Mouse (Mus musculus) forebrain, postnatal 0 days (tissue): ENCODE measurements around the gene Xpnpep3. TPM values are rescaled to one million over a fixed set of nuclear protein-coding genes. Genes with fewer than 3 reads are reported as not detected.
A peak's percentile ranks its signal among the peaks of the same experiment; 100 is the strongest.
"Not testable (repeated sequence)": the region's sequence is repeated elsewhere in the genome, so short reads cannot be mapped to it uniquely, and the experiment has no call there.

ENCODE experiments used
- ATAC-seq: fragments of 200-750 bp; cut with Nextera tagmentation; 2 replicates; pipeline ENCODE4 v1.8.0; 2017; ENCODE audit warnings: mild to moderate bottlenecking, moderate library complexity
- DNase-seq: peaks from one replicate; pipeline ENCODE4 v3.0.0-alpha.2; 2015
- H3K27ac ChIP-seq: fragments of 300-500 bp; sonication (generic); 2 replicates; pipeline ENCODE4 v1.5.1; 2014; ENCODE audit warnings: low read depth, mild to moderate bottlenecking, antibody characterized with exemption, low read length, moderate library complexity, mixed read lengths
- H3K27me3 ChIP-seq: fragments of 300-500 bp; sonication (generic); 2 replicates; pipeline ENCODE4 v1.6.1; 2014; ENCODE audit warnings: mild to moderate bottlenecking, low read length, mixed read lengths; ENCODE audit not compliant: insufficient read depth
- H3K36me3 ChIP-seq: fragments of 300-500 bp; sonication (generic); 2 replicates; pipeline ENCODE4 v1.6.1; 2014; ENCODE audit warnings: mild to moderate bottlenecking, moderate library complexity; ENCODE audit not compliant: insufficient read depth
- H3K4me1 ChIP-seq: fragments of 300-500 bp; sonication (generic); 2 replicates; pipeline ENCODE4 v1.6.1; 2014; ENCODE audit warnings: antibody characterized with exemption; ENCODE audit not compliant: insufficient read depth
- H3K4me2 ChIP-seq: fragments of 300-500 bp; sonication (generic); 2 replicates; pipeline ENCODE4 v1.6.1; 2014; ENCODE audit warnings: low read depth, mild to moderate bottlenecking, moderate library complexity
- H3K4me3 ChIP-seq: fragments of 300-500 bp; sonication (generic); 2 replicates; pipeline ENCODE4 v1.5.1; 2014; ENCODE audit warnings: low read depth, low read length, mixed read lengths
- H3K9ac ChIP-seq: fragments of 300-500 bp; sonication (generic); 2 replicates; pipeline ENCODE4 v1.6.1; 2014; ENCODE audit warnings: mild to moderate bottlenecking
- H3K9me3 ChIP-seq: fragments of 300-500 bp; sonication (generic); 2 replicates; pipeline ENCODE4 v1.6.1; 2016; ENCODE audit warnings: low read length
- CTCF ChIP-seq: sonication (generic); IDR thresholded peaks from 2 replicates; pipeline ENCODE4 v1.5.1; 2016; ENCODE audit warnings: antibody characterized with exemption, control low read depth, low read depth
- whole genome bisulfite sequencing: fragments of 180-500 bp; shearing (Covaris S2); extraction: QIAGEN DNeasy Blood & Tissue Kit; methylation state at CpG from one replicate; pipeline ENCODE4 v1.1.7; 2014; 5-methylcytosine and 5-hydroxymethylcytosine counted together
- polyA plus RNA-seq: library from polyadenylated mRNA; unstranded; fragments of >200 nt; fragmentation: Nextera tagmentation; extraction: Ambion mirVana; gene quantifications from 2 replicates; pipeline ENCODE4 v1.2.1, GENCODE M21; 2015
- total RNA-seq: library from RNA; depleted of rRNA; stranded (reverse); fragments of >200 nt; gene quantifications from 2 replicates; pipeline ENCODE4 v1.2.3, GENCODE M21; 2014

Gene Xpnpep3
- total and polyA plus RNA-seq, 2 experiments from 2014 or later, result 7.4 to 8.5 TPM

DNA sequence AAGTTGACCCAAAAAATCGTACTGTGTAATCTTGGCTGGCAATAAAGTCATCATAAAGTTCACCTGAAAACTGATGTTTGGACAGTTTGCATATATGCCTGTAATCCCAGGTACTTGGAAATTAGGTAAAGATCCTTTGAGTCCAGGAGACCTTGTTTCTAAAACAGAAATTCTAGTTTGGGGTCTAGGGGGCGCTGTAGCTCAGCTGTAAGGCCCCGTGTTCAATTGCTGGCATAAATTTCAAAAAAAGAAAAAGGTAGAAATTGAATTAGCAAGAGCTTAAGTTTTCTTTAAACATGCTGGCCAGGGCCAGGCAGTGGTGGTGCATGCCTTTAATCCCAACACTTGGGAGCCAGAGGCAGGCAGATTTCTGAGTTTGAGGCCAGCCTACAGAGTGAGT lies 75.7 kb downstream of the Xpnpep3 start:
- Histone ChIP-seq H3K27me3 (no peaks in the 10 kb centered on the region), H3K4me2 (no peak overlapping the region), H3K4me1 (no peaks in the 10 kb centered on the region), H3K27ac (no peak overlapping the region), H3K4me3 (no peak overlapping the region), H3K36me3 (peaks cover 53% of the 10 kb centered on the region), H3K9me3 (no peaks in the 10 kb centered on the region), H3K9ac (no peak overlapping the region)
- WGBS, result 37% methylated on average over 3 of the region's 3 CpGs
- ATAC-seq (no peak), DNase-seq (peak; percentile 57)
- peak; percentile 55 for TF ChIP-seq CTCF

DNA sequence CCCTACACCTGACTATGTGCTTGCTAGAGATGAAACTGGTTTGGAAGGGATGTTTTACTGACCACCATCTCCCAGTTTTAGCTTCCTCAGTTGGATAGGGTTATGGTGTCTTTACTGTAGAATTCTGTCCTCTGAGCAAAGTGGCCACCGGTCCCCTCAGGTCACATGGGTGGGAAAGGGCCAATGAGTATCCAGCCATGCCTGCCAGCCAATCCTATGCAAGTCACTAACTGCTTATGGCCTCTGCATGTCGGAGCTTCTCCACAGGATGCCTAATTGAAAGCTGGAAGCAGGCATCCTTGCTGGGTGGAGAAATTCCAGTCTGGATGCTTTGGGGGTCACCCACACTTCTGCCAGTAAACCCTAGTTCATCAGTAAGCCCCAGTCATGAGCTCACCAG lies 76.7 kb downstream of the Xpnpep3 start:
- Histone ChIP-seq H3K27ac (no peak overlapping the region), H3K36me3 (peaks cover 43% of the 10 kb centered on the region), H3K4me2 (no peak overlapping the region), H3K4me3 (no peak overlapping the region), H3K9me3 (no peaks in the 10 kb centered on the region), H3K27me3 (no peaks in the 10 kb centered on the region), H3K4me1 (no peaks in the 10 kb centered on the region), H3K9ac (no peak overlapping the region)
- no peak for ATAC-seq
- 4% methylated on average over 2 of the region's 2 CpGs for WGBS
- no peak for DNase-seq
- no peak for TF ChIP-seq CTCF

GRCm38 (mm10) chr15:81479446-81480213 lies 79.7 kb downstream of the Xpnpep3 start:
- no peaks in the 10 kb centered on the region for H3K4me1 ChIP-seq
- no peak overlapping the region for H3K27ac ChIP-seq
- TF ChIP-seq CTCF, result no peak
- peaks cover 15% of the 10 kb centered on the region for H3K36me3 ChIP-seq
- no peak for ATAC-seq
- WGBS, result 70% methylated on average over 21 of the region's 21 CpGs
- H3K9ac ChIP-seq, result no peak overlapping the region
- no peaks in the 10 kb centered on the region for H3K27me3 ChIP-seq
- no peaks in the 10 kb centered on the region for H3K9me3 ChIP-seq
- DNase-seq, result no peak
- H3K4me2 ChIP-seq, result no peak overlapping the region
- H3K4me3 ChIP-seq, result no peak overlapping the region

DNA sequence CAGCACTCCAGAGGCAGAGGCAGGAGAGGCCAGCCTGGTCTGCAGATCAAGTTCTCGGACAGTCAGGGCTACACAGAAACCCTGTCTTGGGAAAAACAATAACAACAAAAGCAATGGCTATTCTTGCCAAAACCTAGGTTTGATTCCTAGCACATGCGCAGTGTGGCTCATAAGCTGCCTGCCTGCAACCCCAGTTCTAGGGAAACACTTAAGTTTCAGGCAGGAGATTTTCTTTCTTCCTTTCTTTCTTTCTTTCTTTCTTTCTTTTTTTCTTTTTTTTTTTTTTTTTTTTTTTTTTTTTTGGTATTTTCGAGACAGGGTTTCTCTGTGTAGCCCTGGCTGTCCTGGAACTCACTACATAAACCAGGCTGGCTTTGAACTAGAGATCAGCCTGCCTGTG lies 80.3 kb downstream of the Xpnpep3 start:
- not testable (repeated sequence) for H3K27me3 ChIP-seq, DNase-seq, ATAC-seq, H3K4me1 ChIP-seq, H3K36me3 ChIP-seq, H3K9me3 ChIP-seq, H3K4me2 ChIP-seq, H3K4me3 ChIP-seq, H3K9ac ChIP-seq, H3K27ac ChIP-seq
- WGBS, result 69% methylated on average over 3 of the region's 3 CpGs

GRCm38 (mm10) chr15:81480977-81481379 lies 81.0 kb downstream of the Xpnpep3 start:
- no peaks in the 10 kb centered on the region for H3K27me3 ChIP-seq
- DNase-seq, result no peak
- 0 out of 2 replicates have a peak, but pooled peaks cover 1% of the 10 kb centered on the region for H3K36me3 ChIP-seq
- H3K4me1 ChIP-seq, result no peaks in the 10 kb centered on the region
- no peak for TF ChIP-seq CTCF
- peak overlapping the region; percentile 42 for H3K4me2 ChIP-seq
- no peak overlapping the region for H3K9ac ChIP-seq
- no peaks in the 10 kb centered on the region for H3K9me3 ChIP-seq
- H3K4me3 ChIP-seq, result peak overlapping the region; percentile 21
- ATAC-seq, result no peak
- H3K27ac ChIP-seq, result no peak overlapping the region
- 22% methylated on average over 13 of the region's 13 CpGs for WGBS

DNA sequence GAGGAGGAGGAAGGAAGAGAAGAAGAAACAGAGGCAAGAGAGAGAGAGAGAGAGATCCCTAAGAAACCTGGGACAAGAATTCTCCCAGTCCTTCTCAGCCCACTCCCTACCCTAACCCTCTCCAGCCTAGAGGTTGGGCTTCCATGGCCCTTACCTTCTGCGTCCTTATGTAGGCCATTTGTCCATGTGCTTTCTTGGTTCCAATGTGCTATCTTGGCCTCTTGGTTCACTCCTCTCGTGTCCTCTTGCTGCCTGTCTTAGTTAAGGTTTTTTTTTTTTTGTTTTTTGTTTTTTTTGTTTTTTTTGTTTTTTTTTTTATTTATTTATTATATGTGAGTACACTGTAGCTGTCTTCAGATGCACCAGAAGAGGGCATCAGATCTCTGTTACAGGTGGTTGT lies 83.0 kb downstream of the Xpnpep3 start:
- Histone ChIP-seq H3K4me2 (no peak overlapping the region), H3K4me1 (no peaks in the 10 kb centered on the region), H3K9ac (no peak overlapping the region), H3K27ac (no peak overlapping the region), H3K4me3 (no peak overlapping the region), H3K9me3 (no peaks in the 10 kb centered on the region), H3K36me3 (no peaks in the 10 kb centered on the region), H3K27me3 (no peaks in the 10 kb centered on the region)
- 72% methylated on average over 2 of the region's 2 CpGs for WGBS
- no peak for TF ChIP-seq CTCF
- DNase-seq (no peak), ATAC-seq (no peak)

GRCm38 (mm10) chr15:81483691-81484090 lies 83.8 kb downstream of the Xpnpep3 start:
- Histone ChIP-seq H3K4me3 (no peak overlapping the region), H3K9me3 (no peaks in the 10 kb centered on the region), H3K9ac (no peak overlapping the region), H3K4me2 (no peak overlapping the region), H3K4me1 (no peaks in the 10 kb centered on the region), H3K27ac (no peak overlapping the region), H3K27me3 (no peaks in the 10 kb centered on the region), H3K36me3 (no peaks in the 10 kb centered on the region)
- 87% methylated on average over 6 of the region's 6 CpGs for WGBS
- ATAC-seq (no peak), DNase-seq (no peak)
- TF ChIP-seq CTCF, result no peak
